In genomic region chr11:83606396-83606795, GRCm38 (mm10) we compare ENCODE assay signal across 39 mouse cellular contexts. TPM values are rescaled to one million over a fixed set of nuclear protein-coding genes. Genes with fewer than 3 reads are reported as not detected.
"Had no signal": no experiment of that assay in that cellular context is flagged by ENCODE, and none has a peak within 500 bp of the region (broad histone marks: within the 10 kb centered on the region; RNA-seq: fewer than 3 reads in every experiment).

No protein-coding gene starts in this region.

- H3K4me2 ChIP-seq: heart, embryonic 11.5 days; heart, embryonic 13.5 days; heart, embryonic 15.5 days; hindbrain, embryonic 12.5 days; hindbrain, embryonic 14.5 days; intestine, embryonic 15.5 days; limb, embryonic 12.5 days; liver, embryonic 11.5 days; liver, embryonic 13.5 days; liver, embryonic 15.5 days had no signal

- H3K4me1 ChIP-seq: heart, embryonic 13.5 days; heart, embryonic 15.5 days; hindbrain, embryonic 10.5 days; hindbrain, embryonic 12.5 days; intestine, embryonic 15.5 days; limb, embryonic 10.5 days; limb, embryonic 12.5 days; liver, embryonic 13.5 days; liver, embryonic 15.5 days had no signal

- H3K9me3 ChIP-seq: heart, embryonic 13.5 days; heart, embryonic 15.5 days; hindbrain, embryonic 10.5 days; hindbrain, embryonic 12.5 days; intestine, embryonic 15.5 days; limb, embryonic 10.5 days; limb, embryonic 12.5 days; liver, embryonic 13.5 days; liver, embryonic 15.5 days had no signal

- DNase-seq: gastrocnemius, adult 2 months; gastrocnemius, postnatal 10 days; gastrocnemius, postnatal 25 days; heart, adult 2 months; heart, postnatal 14 days; heart, postnatal 4 days; kidney, adult 18-20 months; kidney, adult 8-10 months; kidney, postnatal 10 days; kidney, postnatal 25 days; kidney, postnatal 4 days; liver; liver, embryonic 13.5 days had no signal

- H3K9ac ChIP-seq: heart, embryonic 13.5 days; heart, embryonic 15.5 days; hindbrain, embryonic 12.5 days; hindbrain, embryonic 14.5 days; intestine, embryonic 15.5 days; limb, embryonic 12.5 days; liver, embryonic 13.5 days; liver, embryonic 15.5 days had no signal

- H3K4me3 ChIP-seq: gastrocnemius, adult 2 months; heart, adult 2 months; heart, embryonic 13.5 days; heart, embryonic 15.5 days; hindbrain, embryonic 10.5 days; hindbrain, embryonic 12.5 days; intestine, embryonic 15.5 days; layer of hippocampus, adult 2 months; limb, embryonic 10.5 days; limb, embryonic 12.5 days; liver, embryonic 13.5 days; liver, embryonic 15.5 days had no signal

- H3K27me3 ChIP-seq: heart, embryonic 13.5 days; heart, embryonic 15.5 days; hindbrain, embryonic 12.5 days; intestine, embryonic 15.5 days; limb, embryonic 12.5 days; liver, embryonic 13.5 days; liver, embryonic 15.5 days had no signal

- ATAC-seq: hindbrain, embryonic 16.5 days; inflammation-experienced regulatory T-cells, adult 6 months; intestine, embryonic 15.5 days; intestine, postnatal 0 days had no signal

- H3K27ac ChIP-seq: gastrocnemius, adult 2 months; heart, adult 2 months; heart, embryonic 13.5 days; heart, embryonic 15.5 days; hindbrain, embryonic 10.5 days; hindbrain, embryonic 12.5 days; hindbrain, embryonic 14.5 days; intestine, embryonic 15.5 days; layer of hippocampus, adult 2 months; limb, embryonic 10.5 days; limb, embryonic 12.5 days; liver, embryonic 13.5 days; liver, embryonic 15.5 days had no signal

- H3K36me3 ChIP-seq: heart, embryonic 13.5 days; heart, embryonic 15.5 days; hindbrain, embryonic 10.5 days; hindbrain, embryonic 12.5 days; intestine, embryonic 15.5 days; limb, embryonic 10.5 days; limb, embryonic 12.5 days; liver, embryonic 13.5 days; liver, embryonic 15.5 days had no signal

RNA-seq across cellular contexts. Expression of gene Ccl9, which starts 28.0 kb away (rescaled TPM):
- polyA plus RNA-seq: inflammation-experienced regulatory T-cells, adult 6 months had no signal

RNA-seq across cellular contexts. Expression of gene Rpl9-ps1, which starts 39.0 kb away (rescaled TPM):
- total RNA-seq: gastrocnemius, adult 2 months; gastrocnemius, postnatal 10 days; gastrocnemius, postnatal 25 days; gastrocnemius, postnatal 4 days; granulocyte monocyte progenitor cell, adult 5-6 weeks; heart, adult 2 months; heart, postnatal 14 days; heart, postnatal 4 days; layer of hippocampus, adult 2 months; layer of hippocampus, postnatal 10 days; layer of hippocampus, postnatal 25 days; left cerebral cortex, adult 8-10 months; left cerebral cortex, postnatal 14 days; left cerebral cortex, postnatal 36 days had no signal
- polyA plus RNA-seq: heart, adult 2 months; heart, embryonic 11.5 days; heart, embryonic 13.5 days; heart, embryonic 15.5 days; heart, postnatal 0 days; hindbrain, embryonic 10.5 days; hindbrain, embryonic 12.5 days; hindbrain, embryonic 14.5 days; hindbrain, embryonic 16.5 days; inflammation-experienced regulatory T-cells, adult 6 months; intestine, embryonic 15.5 days; intestine, postnatal 0 days; kidney, embryonic 14.5 days; kidney, embryonic 16.5 days; limb, embryonic 10.5 days; limb, embryonic 12.5 days; limb, embryonic 14.5 days; liver, embryonic 11.5 days; liver, embryonic 13.5 days; liver, embryonic 15.5 days had no signal

RNA-seq across cellular contexts. Expression of gene Ccl3, which starts 42.8 kb away (rescaled TPM):
- total RNA-seq: gastrocnemius, adult 2 months; gastrocnemius, postnatal 10 days; gastrocnemius, postnatal 25 days; gastrocnemius, postnatal 4 days; heart, adult 2 months; heart, postnatal 14 days; layer of hippocampus, adult 2 months; layer of hippocampus, postnatal 25 days; left cerebral cortex, postnatal 14 days; left cerebral cortex, postnatal 36 days had no signal
- polyA plus RNA-seq: limb, embryonic 12.5 days had no signal

RNA-seq across cellular contexts. Expression of gene Ccl4, which starts 56.0 kb away (rescaled TPM):
- total RNA-seq: gastrocnemius, adult 2 months; gastrocnemius, postnatal 10 days; gastrocnemius, postnatal 25 days; heart, adult 2 months; heart, postnatal 14 days; heart, postnatal 4 days; layer of hippocampus, adult 2 months; layer of hippocampus, postnatal 10 days; layer of hippocampus, postnatal 25 days; left cerebral cortex, postnatal 14 days; left cerebral cortex, postnatal 36 days had no signal
- polyA plus RNA-seq: kidney, embryonic 14.5 days had no signal
